Mouse (Mus musculus) heart, embryonic 14.5 days (tissue): ENCODE data around the gene Ccdc127. TPM values are rescaled to one million over a fixed set of nuclear protein-coding genes. Genes with fewer than 3 reads are reported as not detected.
A peak's percentile ranks its signal among the peaks of the same experiment; 100 is the strongest.

Source experiments
- ATAC-seq: fragments of 200-750 bp; cut with Nextera tagmentation; 2 replicates; pipeline ENCODE4 v1.8.0; 2017; ENCODE audit warnings: low read depth, moderate TSS enrichment; ENCODE audit not compliant: insufficient number of reproducible peaks, insufficient read depth, low FRiP score
- H3K27ac ChIP-seq, 2 experiments: fragments of 200-500 bp in 1 of 2; fragments of 300-500 bp in 1 of 2; sonication (generic) in 1 of 2; replicated peaks in 1 of 2; 2 replicates each; pipeline ENCODE4 v1.5.1; 2012 to 2014; ENCODE audit warnings: low read depth in 2 of 2, low read length in 2 of 2, control low read depth in 1 of 2, mild to moderate bottlenecking in 1 of 2, mixed read lengths in 1 of 2; ENCODE audit not compliant: control insufficient read depth in 1 of 2, insufficient read depth in 1 of 2
- H3K27me3 ChIP-seq: fragments of 300-500 bp; sonication (generic); 2 replicates; pipeline ENCODE4 v1.6.1; 2014; ENCODE audit warnings: mild to moderate bottlenecking, low read length, control low read depth; ENCODE audit not compliant: control insufficient read depth, insufficient read depth
- H3K36me3 ChIP-seq: fragments of 300-500 bp; sonication (generic); 2 replicates; pipeline ENCODE4 v1.6.1; 2014; ENCODE audit warnings: mild to moderate bottlenecking, control low read depth, low read length, mixed read lengths; ENCODE audit not compliant: control insufficient read depth, insufficient read depth
- H3K4me1 ChIP-seq, 2 experiments: fragments of 200-500 bp in 1 of 2; fragments of 300-500 bp in 1 of 2; sonication (generic) in 1 of 2; 2 replicates each; pipeline ENCODE4 v1.6.1; 2012 to 2014; ENCODE audit warnings: low read length in 2 of 2, control low read depth in 1 of 2, mixed read lengths in 1 of 2; ENCODE audit not compliant: control insufficient read depth in 2 of 2, insufficient read depth in 2 of 2
- H3K4me2 ChIP-seq: fragments of 300-500 bp; sonication (generic); 2 replicates; pipeline ENCODE4 v1.6.1; 2014; ENCODE audit warnings: mild to moderate bottlenecking, low read length
- H3K4me3 ChIP-seq, 2 experiments: fragments of 200-500 bp in 1 of 2; fragments of 300-500 bp in 1 of 2; sonication (generic) in 1 of 2; 2 replicates each; pipeline ENCODE4 v1.5.1; 2012 to 2014; ENCODE audit warnings: low read length in 2 of 2, mild to moderate bottlenecking in 2 of 2, control low read depth in 1 of 2, low read depth in 1 of 2, moderate library complexity in 1 of 2; ENCODE audit not compliant: control insufficient read depth in 1 of 2, insufficient read depth in 1 of 2
- H3K9ac ChIP-seq: fragments of 300-500 bp; sonication (generic); 2 replicates; pipeline ENCODE4 v1.6.1; 2014; ENCODE audit warnings: mild to moderate bottlenecking, low read length
- H3K9me3 ChIP-seq: fragments of 300-500 bp; sonication (generic); 2 replicates; pipeline ENCODE4 v1.6.1; 2016; ENCODE audit warnings: low read length, control low read depth; ENCODE audit not compliant: control insufficient read depth
- WGBS: fragments of 180-500 bp; shearing (Covaris S2); extraction: QIAGEN DNeasy Blood & Tissue Kit; methylation state at CpG from one replicate; pipeline ENCODE4 v1.1.7; 2014; 5-methylcytosine and 5-hydroxymethylcytosine counted together
- polyA plus RNA-seq: library from polyadenylated mRNA; unstranded; fragments of >200 nt; fragmentation: Nextera tagmentation; extraction: Ambion mirVana; gene quantifications from 2 replicates; pipeline ENCODE4 v1.2.1, GENCODE M21; 2014

The Ccdc127 gene
- polyA plus RNA-seq, 1 experiment from 2014 or later: 49.1 TPM

GRCm38 (mm10) chr13:74316386-74316785 lies 33.7 kb upstream of the Ccdc127 start:
- Histone ChIP-seq H3K27ac (peak overlapping the region in 1 of 2 experiments; percentile 63; a peak in 1 of 4 replicates), H3K4me2 (peak overlapping the region; percentile 77), H3K4me1 (peaks cover 0 to 11% of the 10 kb centered on the region in 2 experiments; a peak in 2 of 4 replicates), H3K9me3 (no peaks in the 10 kb centered on the region), H3K36me3 (peaks cover 32% of the 10 kb centered on the region), H3K4me3 (peak overlapping the region; percentile 69 to 83), H3K27me3 (no peaks in the 10 kb centered on the region), H3K9ac (peak overlapping the region; percentile 88)
- no peak for ATAC-seq
- 21% methylated on average over 4 of the region's 4 CpGs for WGBS

- peak overlapping the region; percentile 55 to 63 for H3K27ac ChIP-seq
Measured at GRCm38 (mm10) chr13:74316789-74317169, 33.3 kb upstream of the Ccdc127 start.

GRCm38 (mm10) chr13:74317170-74317849 lies 32.8 kb upstream of the Ccdc127 start, which contains the start of gene Pdcd6:
Pdcd6 (minus strand) TSS chr13:74317580.
- Histone ChIP-seq H3K4me3 (peak within 1 kb of the TSS; percentile 69 to 83), H3K27me3 (no peaks in the 10 kb centered on the region), H3K4me1 (peaks cover 0 to 11% of the 10 kb centered on the region in 2 experiments; a peak in 2 of 4 replicates), H3K4me2 (peak within 1 kb of the TSS; percentile 77), H3K9ac (peak within 1 kb of the TSS; percentile 88), H3K27ac (peak within 1 kb of the TSS; percentile 61 to 68), H3K36me3 (peaks cover 36% of the 10 kb centered on the region), H3K9me3 (no peaks in the 10 kb centered on the region)
- ATAC-seq: peak; percentile 99
- under 1% methylated on average over 35 of the region's 36 CpGs for WGBS

More at GRCm38 (mm10) chr13:74316789-74317169, 33.3 kb upstream of the Ccdc127 start:
- peaks cover 0 to 11% of the 10 kb centered on the region in 2 experiments; a peak in 2 of 4 replicates for H3K4me1 ChIP-seq
- H3K27me3 ChIP-seq: no peaks in the 10 kb centered on the region
- H3K9me3 ChIP-seq: no peaks in the 10 kb centered on the region
- peak overlapping the region; percentile 88 for H3K9ac ChIP-seq
- 5% methylated on average over 15 of the region's 15 CpGs for WGBS
- H3K36me3 ChIP-seq: peaks cover 32% of the 10 kb centered on the region
- H3K4me2 ChIP-seq: peak overlapping the region; percentile 77
- H3K4me3 ChIP-seq: peak overlapping the region; percentile 69 to 83
- ATAC-seq: peak; percentile 40

GRCm38 (mm10) chr13:74329321-74329720 lies 20.8 kb upstream of the Ccdc127 start:
- no peaks in the 10 kb centered on the region for H3K4me1 ChIP-seq
- H3K4me3 ChIP-seq: no peak overlapping the region
- no peak overlapping the region for H3K27ac ChIP-seq
- H3K9ac ChIP-seq: no peak overlapping the region
- H3K4me2 ChIP-seq: no peak overlapping the region
- no peaks in the 10 kb centered on the region for H3K9me3 ChIP-seq
- H3K27me3 ChIP-seq: no peaks in the 10 kb centered on the region
- no peak for ATAC-seq
- peaks cover 87% of the 10 kb centered on the region for H3K36me3 ChIP-seq

- Histone ChIP-seq H3K27me3 (no peaks in the 10 kb centered on the region), H3K4me1 (no peaks in the 10 kb centered on the region), H3K4me2 (no peak overlapping the region), H3K27ac (no peak overlapping the region), H3K4me3 (no peak overlapping the region), H3K9ac (no peak overlapping the region), H3K36me3 (peaks cover 88% of the 10 kb centered on the region), H3K9me3 (no peaks in the 10 kb centered on the region)
- WGBS: 50% methylated on average over 3 of the region's 3 CpGs
- no peak for ATAC-seq
Measured at GRCm38 (mm10) chr13:74341036-74341435, 9.1 kb upstream of the Ccdc127 start.

- peak overlapping the region; percentile 92 for H3K9ac ChIP-seq
- H3K4me3 ChIP-seq: peak overlapping the region; percentile 68 to 95
- ATAC-seq: peak; percentile 51; the same call in 1 of the 2 replicates
- H3K4me2 ChIP-seq: peak overlapping the region; percentile 84
- peaks cover 21% of the 10 kb centered on the region for H3K36me3 ChIP-seq
- H3K4me1 ChIP-seq: peaks cover 0 to 13% of the 10 kb centered on the region in 2 experiments; a peak in 2 of 4 replicates
- WGBS: 2% methylated on average over 15 of the region's 15 CpGs
- H3K27me3 ChIP-seq: no peaks in the 10 kb centered on the region
- no peaks in the 10 kb centered on the region for H3K9me3 ChIP-seq
- H3K27ac ChIP-seq: peak overlapping the region; percentile 68 to 94
Measured at GRCm38 (mm10) chr13:74350435-74350906, 362 bp downstream of the Ccdc127 start.

- Histone ChIP-seq H3K4me1 (0 out of 4 replicates have a peak, but pooled peaks cover 0 to under 1% of the 10 kb centered on the region in 2 experiments), H3K4me3 (no peak overlapping the region), H3K9ac (no peak overlapping the region), H3K27me3 (no peaks in the 10 kb centered on the region), H3K9me3 (no peaks in the 10 kb centered on the region), H3K27ac (no peak overlapping the region), H3K36me3 (peaks cover 81% of the 10 kb centered on the region), H3K4me2 (no peak overlapping the region)
- 92% methylated on average over 13 of the region's 13 CpGs for WGBS
- ATAC-seq: no peak
Measured at GRCm38 (mm10) chr13:74356491-74356890, 6.4 kb downstream of the Ccdc127 start.
